Mouse (Mus musculus) hindbrain, embryonic 10.5 days (tissue): ENCODE results near the gene Gata1. TPM values are rescaled to one million over a fixed set of nuclear protein-coding genes. Genes with fewer than 3 reads are reported as not detected.
"Not testable (repeated sequence)": the region's sequence is repeated elsewhere in the genome, so short reads cannot be mapped to it uniquely, and the experiment has no call there.

Source experiments
- DNase-seq: peaks from one replicate; pipeline ENCODE4 v3.0.0-alpha.2; 2017; ENCODE audit warnings: low spot score
- H3K27ac ChIP-seq: fragments of 300-500 bp; sonication (generic); 2 replicates; pipeline ENCODE4 v1.5.1; 2016; ENCODE audit warnings: mild to moderate bottlenecking, moderate library complexity
- H3K27me3 ChIP-seq: fragments of 300-500 bp; sonication (generic); 2 replicates; pipeline ENCODE4 v1.6.1; 2016; ENCODE audit warnings: mild to moderate bottlenecking; ENCODE audit not compliant: poor library complexity, insufficient read depth, severe bottlenecking
- H3K36me3 ChIP-seq: fragments of 300-500 bp; sonication (generic); 2 replicates; pipeline ENCODE4 v1.6.1; 2016; ENCODE audit warnings: mild to moderate bottlenecking, moderate library complexity
- H3K4me1 ChIP-seq: fragments of 300-500 bp; sonication (generic); replicated peaks from 2 replicates; pipeline ENCODE4 v1.6.1; 2016; ENCODE audit warnings: mild to moderate bottlenecking
- H3K4me3 ChIP-seq: fragments of 300-500 bp; sonication (generic); 2 replicates; pipeline ENCODE4 v1.5.1; 2016; ENCODE audit warnings: mild to moderate bottlenecking, moderate library complexity
- H3K9me3 ChIP-seq: fragments of 300-500 bp; sonication (generic); 2 replicates; pipeline ENCODE4 v1.6.1; 2016; ENCODE audit warnings: mild to moderate bottlenecking, moderate library complexity
- WGBS: fragments of 180-500 bp; shearing (Covaris S2); methylation state at CpG from one replicate; pipeline ENCODE4 v1.1.7; 2016; 5-methylcytosine and 5-hydroxymethylcytosine counted together
- polyA plus RNA-seq: library from polyadenylated mRNA; unstranded; fragments of >200 nt; fragmentation: Nextera tagmentation; extraction: Ambion mirVana; gene quantifications from 2 replicates; pipeline ENCODE4 v1.2.1, GENCODE M21; 2016

Gene Gata1
- 5.3 and 7.4 TPM in 2 replicates for polyA plus RNA-seq

- no peaks in the 10 kb centered on the region for H3K4me1 ChIP-seq
- WGBS = 93% methylated on average over 11 of the region's 11 CpGs
- no peak within 1 kb of the TSS for H3K4me3 ChIP-seq
- H3K36me3 ChIP-seq = no peaks in the 10 kb centered on the region
- DNase-seq = no peak
- H3K27me3 ChIP-seq = no peaks in the 10 kb centered on the region
- no peaks in the 10 kb centered on the region for H3K9me3 ChIP-seq
- H3K27ac ChIP-seq = no peak within 1 kb of the TSS
Measured at GRCm38 (mm10) chrX:7977892-7978291, at the start of gene Gata1. TSS of gene Gata1 (minus strand) at chrX:7978071.

DNA sequence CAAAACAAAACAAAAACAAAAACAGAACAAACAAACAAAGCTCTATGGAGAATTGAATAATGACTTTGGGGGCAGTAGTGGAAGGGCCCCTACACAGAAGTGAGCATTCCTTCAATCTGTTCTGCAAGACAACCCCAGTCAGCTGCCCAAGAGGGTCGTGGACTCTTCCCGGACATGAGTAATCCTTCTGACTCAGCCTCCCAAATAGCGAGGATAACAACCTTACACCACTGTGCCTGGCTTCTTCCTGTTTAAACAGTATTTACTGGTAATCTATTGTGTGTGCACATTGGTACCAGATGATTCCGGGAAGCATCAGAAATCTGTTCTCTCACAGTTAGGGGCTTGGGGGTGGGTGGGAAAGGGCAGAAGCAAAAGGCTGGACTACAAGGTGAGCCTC, 48.9 kb upstream of the Gata1 start:
- WGBS = 83% methylated on average over 4 of the region's 4 CpGs
- H3K4me3 ChIP-seq = no peak overlapping the region
- no peaks in the 10 kb centered on the region for H3K9me3 ChIP-seq
- H3K27ac ChIP-seq = no peak overlapping the region
- H3K4me1 ChIP-seq = no peaks in the 10 kb centered on the region
- H3K36me3 ChIP-seq = no peaks in the 10 kb centered on the region
- no peaks in the 10 kb centered on the region for H3K27me3 ChIP-seq
- no peak for DNase-seq

DNA sequence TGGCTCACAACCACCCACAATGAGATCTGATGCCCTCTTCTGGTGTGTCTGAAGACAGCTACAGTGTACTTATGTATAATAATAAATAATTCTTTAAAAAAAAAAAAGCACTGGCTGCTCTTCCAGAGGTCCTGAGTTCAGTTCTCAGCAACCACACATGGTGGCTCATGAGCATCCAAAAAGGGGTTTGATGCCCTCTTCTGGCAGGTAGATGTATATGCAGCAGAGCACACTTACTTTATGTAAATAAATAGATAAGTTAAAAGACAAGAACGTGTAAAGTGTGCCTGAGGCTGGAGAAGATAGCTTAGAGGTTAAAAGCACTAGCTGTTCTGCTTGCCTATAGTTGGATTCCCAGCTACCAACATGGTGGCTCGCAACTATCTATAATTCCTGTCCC, 46.9 kb upstream of the Gata1 start:
- no peaks in the 10 kb centered on the region for H3K4me1 ChIP-seq
- no peaks in the 10 kb centered on the region for H3K27me3 ChIP-seq
- no peaks in the 10 kb centered on the region for H3K36me3 ChIP-seq
- H3K4me3 ChIP-seq = no peak overlapping the region
- WGBS = 79% methylated on average over 2 of the region's 2 CpGs
- no peaks in the 10 kb centered on the region for H3K9me3 ChIP-seq
- DNase-seq = no peak
- no peak overlapping the region for H3K27ac ChIP-seq

GRCm38 (mm10) chrX:8020111-8020778, 42.4 kb upstream of the Gata1 start:
- no peak overlapping the region for H3K4me3 ChIP-seq
- no peaks in the 10 kb centered on the region for H3K27me3 ChIP-seq
- no peaks in the 10 kb centered on the region for H3K36me3 ChIP-seq
- no peak overlapping the region for H3K27ac ChIP-seq
- H3K4me1 ChIP-seq = no peaks in the 10 kb centered on the region
- 64% methylated on average over 2 of the region's 2 CpGs for WGBS
- H3K9me3 ChIP-seq = no peaks in the 10 kb centered on the region
- DNase-seq = no peak

- Histone ChIP-seq H3K4me3 (no peak within 1 kb of the TSS), H3K4me1 (peaks cover 5% of the 10 kb centered on the region; the same call in 1 of the 2 replicates), H3K36me3 (no peaks in the 10 kb centered on the region), H3K27me3 (no peaks in the 10 kb centered on the region), H3K9me3 (no peaks in the 10 kb centered on the region), H3K27ac (no peak within 1 kb of the TSS)
- DNase-seq = no peak
- WGBS = 69% methylated on average over 2 of the region's 2 CpGs
Measured at GRCm38 (mm10) chrX:8018286-8018685, 40.4 kb upstream of the Gata1 start, which contains the start of gene Glod5. TSS of gene Glod5 (minus strand) at chrX:8018492.

- Histone ChIP-seq H3K4me1 (peaks cover 10% of the 10 kb centered on the region; the same call in 1 of the 2 replicates), H3K36me3 (no peaks in the 10 kb centered on the region), H3K27me3 (no peaks in the 10 kb centered on the region), H3K9me3 (no peaks in the 10 kb centered on the region), H3K27ac (no peak overlapping the region), H3K4me3 (no peak overlapping the region)
- DNase-seq = peak; percentile 32
- 12% methylated on average over 5 of the region's 5 CpGs for WGBS
Measured at GRCm38 (mm10) chrX:8017142-8017541, 39.3 kb upstream of the Gata1 start.

DNA sequence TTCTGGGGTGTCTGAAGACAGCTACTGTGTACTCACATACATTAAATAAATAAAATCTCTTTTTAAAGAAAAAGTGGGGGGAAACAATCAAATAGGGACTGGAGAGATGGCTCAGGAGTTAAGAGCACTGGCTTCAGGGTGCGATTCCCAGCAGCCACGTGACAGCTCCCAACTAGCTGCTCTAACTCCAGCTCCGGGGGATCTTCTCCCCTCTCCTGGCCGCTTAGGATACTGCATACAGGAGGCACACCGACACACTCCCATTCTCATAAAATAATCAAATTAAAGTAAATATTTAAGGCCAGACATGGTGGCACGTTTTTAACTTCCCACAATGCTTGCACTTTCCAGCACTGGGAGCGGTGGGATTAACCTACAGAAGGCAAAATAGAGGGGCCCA, 37.8 kb upstream of the Gata1 start:
- peak; percentile 8 for DNase-seq
- WGBS = 23% methylated on average over 7 of the region's 7 CpGs
- H3K4me3 ChIP-seq, H3K27ac ChIP-seq, H3K4me1 ChIP-seq, H3K9me3 ChIP-seq, H3K27me3 ChIP-seq, H3K36me3 ChIP-seq: not testable (repeated sequence)

DNA sequence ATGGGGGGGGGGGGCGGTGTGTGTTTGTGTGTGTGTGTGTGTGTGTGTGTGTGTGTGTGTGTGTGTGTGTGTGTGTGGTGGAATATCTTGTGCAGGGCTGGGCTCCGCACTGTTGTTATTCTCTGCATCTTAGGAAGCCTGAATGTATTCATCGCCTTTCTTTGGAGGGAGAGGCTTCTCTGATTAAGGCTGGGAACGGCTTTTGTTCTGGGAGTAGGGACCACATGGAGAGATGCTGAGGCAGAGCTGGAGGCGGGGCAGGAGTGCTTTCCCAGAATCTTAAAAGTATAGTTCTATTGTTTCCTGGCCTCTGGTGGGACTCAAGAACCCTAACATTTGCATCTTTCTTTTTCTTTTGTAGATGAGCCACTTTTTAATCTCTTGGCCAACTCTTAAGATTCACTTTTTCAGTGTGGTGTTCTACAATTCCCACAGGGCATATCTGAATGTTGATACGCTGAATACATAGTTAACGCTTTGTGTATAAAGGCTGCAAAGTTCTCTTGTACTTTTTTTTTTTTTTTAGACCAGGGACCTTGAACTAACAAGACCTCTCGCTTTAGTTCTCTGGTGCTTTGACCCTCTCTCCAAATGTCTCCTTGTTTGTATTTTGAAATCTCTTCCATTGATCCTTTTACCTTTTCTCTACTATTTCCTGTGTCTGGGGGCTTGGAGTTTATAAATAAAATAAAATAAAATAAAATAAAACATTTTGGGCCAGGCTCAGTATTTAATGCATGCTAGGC, 35.9 kb upstream of the Gata1 start:
- Histone ChIP-seq H3K9me3 (no peaks in the 10 kb centered on the region), H3K4me1 (peaks cover 12% of the 10 kb centered on the region), H3K4me3 (no peak overlapping the region), H3K27ac (peak overlapping the region; percentile 75), H3K36me3 (no peaks in the 10 kb centered on the region), H3K27me3 (no peaks in the 10 kb centered on the region)
- peak; percentile 33 for DNase-seq
- WGBS = 25% methylated on average over 8 of the region's 8 CpGs

DNA sequence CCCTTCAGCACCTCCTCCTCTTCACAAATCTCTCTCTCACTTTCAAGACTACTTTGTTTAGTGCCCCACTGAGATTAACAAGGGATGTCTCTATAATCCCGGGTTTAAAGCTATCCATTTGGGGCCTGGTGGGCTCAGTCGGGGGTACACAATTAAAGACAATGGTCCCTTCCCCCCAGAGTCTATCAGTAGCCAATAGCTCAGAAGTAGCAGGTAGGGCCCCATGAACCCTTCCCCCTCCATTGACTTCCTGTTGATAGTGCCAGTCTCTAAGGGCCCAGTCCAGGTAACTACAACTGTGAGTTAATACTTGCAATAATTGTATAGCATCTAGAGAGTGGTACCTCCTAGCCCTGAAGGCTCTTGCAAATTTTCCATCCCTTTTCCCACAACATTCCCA, 35.3 kb upstream of the Gata1 start:
- Histone ChIP-seq H3K4me3 (no peak overlapping the region), H3K36me3 (no peaks in the 10 kb centered on the region), H3K27ac (peak overlapping the region; percentile 75), H3K27me3 (no peaks in the 10 kb centered on the region), H3K9me3 (no peaks in the 10 kb centered on the region), H3K4me1 (peaks cover 15% of the 10 kb centered on the region)
- no peak for DNase-seq
- WGBS = 16% methylated on average over 2 of the region's 2 CpGs

DNA sequence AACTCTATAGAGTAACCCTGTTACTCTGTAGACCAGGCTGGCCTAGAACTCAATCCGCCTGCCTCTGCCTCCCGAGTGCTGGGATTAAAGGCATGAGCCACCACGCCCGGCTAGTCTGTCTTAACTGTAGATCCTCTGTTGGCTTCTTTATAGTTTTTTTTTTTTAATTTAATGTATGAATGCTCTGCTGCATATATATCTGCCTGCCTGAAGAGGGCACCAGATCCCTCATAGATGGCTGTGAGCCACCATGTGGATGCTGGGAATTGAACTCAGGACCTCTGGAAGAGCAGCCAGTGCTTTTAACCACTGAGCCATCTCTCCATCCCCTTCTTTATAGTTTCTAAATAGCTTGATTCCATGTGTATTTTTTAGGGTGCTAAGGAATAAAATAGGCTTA, 31.5 kb upstream of the Gata1 start:
- not testable (repeated sequence) for H3K27me3 ChIP-seq, H3K27ac ChIP-seq, H3K9me3 ChIP-seq, H3K36me3 ChIP-seq, H3K4me3 ChIP-seq, DNase-seq
- 89% methylated on average over 4 of the region's 4 CpGs for WGBS
- peaks cover 15% of the 10 kb centered on the region for H3K4me1 ChIP-seq

DNA sequence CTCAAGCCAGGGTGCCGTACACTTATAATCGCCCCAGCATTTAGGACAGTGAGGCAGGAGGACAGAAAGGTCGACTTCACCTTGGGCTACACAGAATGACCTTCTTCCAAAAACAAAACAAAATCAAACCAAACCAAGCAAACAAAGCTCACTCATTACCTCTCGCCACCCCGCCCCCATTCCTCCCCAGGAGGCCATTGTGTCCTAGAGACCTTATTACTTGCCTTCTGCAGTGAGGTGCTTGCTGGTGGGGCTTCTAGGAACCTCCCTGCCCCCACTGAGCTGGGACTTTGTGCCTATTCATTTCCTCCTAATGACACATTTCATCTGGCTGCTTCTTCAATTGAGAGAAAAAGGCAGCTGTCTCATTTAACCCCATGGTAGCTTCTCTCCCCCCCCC, 30.7 kb upstream of the Gata1 start:
- H3K9me3 ChIP-seq = no peaks in the 10 kb centered on the region
- no peaks in the 10 kb centered on the region for H3K27me3 ChIP-seq
- H3K36me3 ChIP-seq = no peaks in the 10 kb centered on the region
- peaks cover 13% of the 10 kb centered on the region for H3K4me1 ChIP-seq
- no peak overlapping the region for H3K4me3 ChIP-seq
- H3K27ac ChIP-seq = no peak overlapping the region; the same call in 1 of the 2 replicates
- WGBS = 26% methylated on average over 5 of the region's 5 CpGs
- no peak for DNase-seq

GRCm38 (mm10) chrX:8002971-8003370, 25.1 kb upstream of the Gata1 start:
- Histone ChIP-seq H3K4me3 (no peak overlapping the region), H3K27ac (no peak overlapping the region), H3K9me3 (no peaks in the 10 kb centered on the region), H3K4me1 (no peaks in the 10 kb centered on the region), H3K27me3 (no peaks in the 10 kb centered on the region), H3K36me3 (no peaks in the 10 kb centered on the region)
- 63% methylated on average over 4 of the region's 4 CpGs for WGBS
- no peak for DNase-seq

GRCm38 (mm10) chrX:8002001-8002400, 24.1 kb upstream of the Gata1 start:
- Histone ChIP-seq H3K27me3 (no peaks in the 10 kb centered on the region), H3K27ac (no peak overlapping the region), H3K4me1 (no peaks in the 10 kb centered on the region), H3K36me3 (no peaks in the 10 kb centered on the region), H3K4me3 (no peak overlapping the region), H3K9me3 (no peaks in the 10 kb centered on the region)
- 30% methylated on average over 5 of the region's 5 CpGs for whole genome bisulfite sequencing
- DNase-seq = no peak
